Mouse (Mus musculus) NIH3T3 (cell line): Measurements from ENCODE around the gene Ntng2.

Source experiments
- DNase-seq: peaks from one replicate; pipeline ENCODE4 v3.0.0-alpha.2; 2012; ENCODE audit warnings: low read depth

The Ntng2 gene

GRCm38 (mm10) chr2:29252599-29253204, at the start of gene Ntng2:
Ntng2 (minus strand) TSS chr2:29253005.
- no peak for DNase-seq

- no peak for DNase-seq
These were observed 42.8 kb upstream of the Ntng2 start for GRCm38 (mm10) chr2:29295557-29295956.

GRCm38 (mm10) chr2:29287651-29288050, 34.8 kb upstream of the Ntng2 start:
- DNase-seq, result no peak

GRCm38 (mm10) chr2:29277703-29278121, 24.9 kb upstream of the Ntng2 start:
- no peak for DNase-seq

GRCm38 (mm10) chr2:29271803-29272518, 19.2 kb upstream of the Ntng2 start:
- DNase-seq, result peak; percentile 62

- DNase-seq, result no peak
These were observed 18.3 kb upstream of the Ntng2 start for GRCm38 (mm10) chr2:29271098-29271497.

GRCm38 (mm10) chr2:29266810-29267209, 14.0 kb upstream of the Ntng2 start:
- DNase-seq, result no peak

- DNase-seq, result no peak
These were observed 9.7 kb upstream of the Ntng2 start for GRCm38 (mm10) chr2:29262436-29262915.

- no peak for DNase-seq
These were observed 8.3 kb upstream of the Ntng2 start for GRCm38 (mm10) chr2:29261126-29261525.

- no peak for DNase-seq
These were observed 530 bp upstream of the Ntng2 start for GRCm38 (mm10) chr2:29253205-29253865.

GRCm38 (mm10) chr2:29252059-29252598, 676 bp downstream of the Ntng2 start:
- DNase-seq, result no peak

- no peak for DNase-seq
These were observed 1.4 kb downstream of the Ntng2 start for GRCm38 (mm10) chr2:29251095-29252058.

- DNase-seq, result no peak
These were observed 2.3 kb downstream of the Ntng2 start for GRCm38 (mm10) chr2:29250263-29251094.

- no peak for DNase-seq
These were observed 3.0 kb downstream of the Ntng2 start for GRCm38 (mm10) chr2:29249852-29250251.

GRCm38 (mm10) chr2:29248551-29248950, 4.3 kb downstream of the Ntng2 start:
- no peak for DNase-seq

- no peak for DNase-seq
These were observed 5.4 kb downstream of the Ntng2 start for GRCm38 (mm10) chr2:29247386-29247785.

GRCm38 (mm10) chr2:29246891-29247290, 5.9 kb downstream of the Ntng2 start:
- DNase-seq, result no peak

GRCm38 (mm10) chr2:29246275-29246674, 6.5 kb downstream of the Ntng2 start:
- no peak for DNase-seq

GRCm38 (mm10) chr2:29245341-29245779, 7.4 kb downstream of the Ntng2 start:
- DNase-seq, result no peak

GRCm38 (mm10) chr2:29239329-29239728, 13.5 kb downstream of the Ntng2 start:
- no peak for DNase-seq

GRCm38 (mm10) chr2:29237623-29238022, 15.2 kb downstream of the Ntng2 start:
- DNase-seq, result peak; percentile 59
